Mouse (Mus musculus) embryonic fibroblast, embryonic 13.5 days (primary cell): ENCODE data around the gene Rad1. TPM values are rescaled to one million over a fixed set of nuclear protein-coding genes. Genes with fewer than 3 reads are reported as not detected.
"Not testable (repeated sequence)": the region's sequence is repeated elsewhere in the genome, so short reads cannot be mapped to it uniquely, and the experiment has no call there.

Experiments
- H3K27ac ChIP-seq: 2 replicates; pipeline ENCODE4 v1.5.1; 2012; ENCODE audit warnings: low read length, control low read depth, inconsistent platforms; ENCODE audit not compliant: insufficient read depth
- H3K4me1 ChIP-seq: 2 replicates; pipeline ENCODE4 v1.6.1; 2011; ENCODE audit warnings: low read length; ENCODE audit not compliant: control insufficient read depth, insufficient read depth
- H3K4me3 ChIP-seq: 2 replicates; pipeline ENCODE4 v1.5.1; 2011; ENCODE audit warnings: mild to moderate bottlenecking, control low read depth, low read length; ENCODE audit not compliant: insufficient read depth
- CTCF ChIP-seq: IDR thresholded peaks from 2 replicates; pipeline ENCODE4 v1.5.1; 2011; ENCODE audit warnings: mild to moderate bottlenecking, control low read depth, low read length, moderate library complexity, borderline replicate concordance; ENCODE audit not compliant: insufficient read depth
- POLR2A ChIP-seq: IDR thresholded peaks from 2 replicates; pipeline ENCODE4 v1.6.1; 2011; ENCODE audit warnings: low read depth, mild to moderate bottlenecking, control low read depth, low read length, moderate library complexity
- polyA plus RNA-seq: library from polyadenylated mRNA; stranded (reverse); fragments of >200 nt; gene quantifications from 2 replicates; pipeline ENCODE4 v1.2.4, GENCODE M21; 2011; ENCODE audit warnings: low read depth; ENCODE audit not compliant: missing spikeins, insufficient read length

The Rad1 gene
- polyA plus RNA-seq, 1 experiment: 18.5 TPM

DNA sequence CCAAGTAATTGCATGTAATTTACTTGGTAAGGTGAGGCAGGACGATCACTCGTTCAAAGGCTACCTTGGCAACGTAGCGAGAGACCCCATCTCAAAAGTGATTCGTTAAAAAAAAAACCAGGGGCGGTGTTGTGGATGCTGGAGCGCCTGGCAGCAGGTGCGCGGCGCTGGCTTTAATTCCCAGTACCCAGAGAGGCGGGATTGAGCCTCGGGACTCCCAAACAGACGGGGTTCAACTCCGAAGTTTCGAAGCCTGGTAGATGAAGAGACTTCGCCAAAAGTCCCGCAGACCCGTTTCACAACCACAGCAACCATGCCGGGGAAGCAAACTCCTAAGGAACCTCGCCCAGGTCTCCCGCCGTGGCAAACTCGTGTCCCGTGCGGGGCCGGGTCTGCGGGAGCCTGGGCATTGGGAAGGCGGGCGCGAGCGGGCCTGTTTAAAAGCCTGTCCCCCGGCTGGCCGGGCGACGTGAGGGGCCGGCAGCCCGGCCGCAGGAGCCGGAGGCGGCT, 16.1 kb upstream of the Rad1 start:
- TF ChIP-seq POLR2A (no peak), CTCF (no peak)
- H3K4me1 ChIP-seq: peaks cover 2% of the 10 kb centered on the region; the same call in 1 of the 2 replicates
- peak overlapping the region; percentile 69 for H3K4me3 ChIP-seq
- H3K27ac ChIP-seq: no peak overlapping the region

DNA sequence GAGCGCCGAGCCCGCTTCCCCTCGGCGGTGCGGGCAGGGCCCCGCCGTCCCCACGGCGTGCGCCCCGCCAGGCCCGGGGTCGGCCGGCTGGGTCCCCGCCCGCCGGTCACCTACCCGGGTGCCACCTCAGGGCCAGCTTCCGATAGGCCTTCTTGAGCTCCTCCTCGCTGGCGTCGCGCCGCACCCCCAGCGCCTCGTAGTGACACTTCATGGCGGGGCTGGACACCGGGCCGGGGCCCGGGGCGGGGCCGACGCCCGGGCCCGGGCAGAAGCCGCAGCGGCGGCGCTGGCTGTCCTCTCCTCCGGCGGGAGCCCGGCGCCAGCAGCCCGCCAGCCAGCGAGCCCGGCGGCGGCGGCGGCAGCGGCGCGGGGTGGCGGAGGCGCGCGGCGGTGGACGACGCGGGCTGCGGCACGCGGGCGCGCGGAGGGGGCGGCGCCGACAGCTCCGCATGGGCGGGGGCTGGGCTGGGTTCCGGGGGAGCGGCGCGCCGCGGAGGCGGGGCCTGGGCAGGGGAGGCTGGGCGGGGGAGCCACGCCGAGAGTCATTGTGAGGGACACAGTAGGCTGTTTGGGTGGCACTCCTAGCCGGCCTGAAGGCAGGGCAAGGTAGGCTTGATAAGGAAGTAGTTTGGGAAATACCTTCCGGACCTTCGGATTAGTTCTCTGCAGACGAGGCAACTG, 15.5 kb upstream of the Rad1 start, which contains the start of gene Dnajc21:
Dnajc21 (minus strand) TSS at position 366 of the 681 bp plus-strand sequence.
- Histone ChIP-seq H3K4me1 (peaks cover 2% of the 10 kb centered on the region; the same call in 1 of the 2 replicates), H3K4me3 (peak within 1 kb of the TSS; percentile 69), H3K27ac (no peak within 1 kb of the TSS)
- TF ChIP-seq CTCF (no peak), POLR2A (peak; percentile 89)

- peaks cover 2% of the 10 kb centered on the region; the same call in 1 of the 2 replicates for H3K4me1 ChIP-seq
- H3K27ac ChIP-seq: no peak overlapping the region
- H3K4me3 ChIP-seq: peak overlapping the region; percentile 55
- no peak for TF ChIP-seq POLR2A
- TF ChIP-seq CTCF: no peak
Measured at GRCm38 (mm10) chr15:10470941-10471340, 14.9 kb upstream of the Rad1 start.

GRCm38 (mm10) chr15:10486365-10486839, 584 bp downstream of the Rad1 start:
- peak overlapping the region; percentile 96 for H3K4me3 ChIP-seq
- no peak overlapping the region for H3K27ac ChIP-seq
- H3K4me1 ChIP-seq: peaks cover 8% of the 10 kb centered on the region
- no peak for TF ChIP-seq CTCF

- H3K4me3 ChIP-seq: peak overlapping the region; percentile 32
- peaks cover 8% of the 10 kb centered on the region for H3K4me1 ChIP-seq
- TF ChIP-seq CTCF: no peak
- no peak for TF ChIP-seq POLR2A
- no peak overlapping the region for H3K27ac ChIP-seq
Measured at GRCm38 (mm10) chr15:10487246-10487645, 1.4 kb downstream of the Rad1 start.

GRCm38 (mm10) chr15:10490101-10490500, 4.3 kb downstream of the Rad1 start:
- TF ChIP-seq CTCF: no peak
- no peak for TF ChIP-seq POLR2A
- peaks cover 6% of the 10 kb centered on the region for H3K4me1 ChIP-seq
- no peak overlapping the region for H3K27ac ChIP-seq
- H3K4me3 ChIP-seq: no peak overlapping the region

DNA sequence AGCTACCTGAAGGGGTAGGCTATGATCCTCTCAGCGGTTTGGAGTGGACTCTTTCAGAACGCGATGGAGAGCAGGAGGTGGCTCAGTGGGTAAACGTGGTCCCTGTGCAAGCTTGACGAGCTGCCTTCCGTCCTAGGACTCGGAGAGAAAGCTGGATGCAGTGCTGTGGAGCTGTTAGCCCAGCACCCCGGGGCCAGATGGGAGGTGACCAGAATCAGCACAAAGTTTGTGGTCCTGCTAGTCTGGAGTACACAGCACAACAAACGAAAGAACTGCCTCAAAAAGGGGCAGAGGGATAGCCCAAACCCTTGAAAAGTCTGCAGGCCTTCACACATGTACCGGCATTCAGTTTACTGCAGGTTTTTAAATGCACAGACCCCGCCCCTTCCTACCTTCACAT, 10.1 kb downstream of the Rad1 start:
- no peak for TF ChIP-seq CTCF
- TF ChIP-seq POLR2A: no peak
- no peak overlapping the region for H3K4me3 ChIP-seq

GRCm38 (mm10) chr15:10496696-10497095, 10.9 kb downstream of the Rad1 start:
- not testable (repeated sequence) for H3K4me1 ChIP-seq, H3K27ac ChIP-seq

More for the DNA sequence above, 10.1 kb downstream of the Rad1 start:
- H3K4me1 ChIP-seq: no peaks in the 10 kb centered on the region
- H3K27ac ChIP-seq: no peak overlapping the region

GRCm38 (mm10) chr15:10499593-10499992, 13.8 kb downstream of the Rad1 start:
- TF ChIP-seq CTCF: no peak
- no peak for TF ChIP-seq POLR2A
- no peak overlapping the region for H3K4me3 ChIP-seq
- no peaks in the 10 kb centered on the region for H3K4me1 ChIP-seq
- no peak overlapping the region for H3K27ac ChIP-seq

More at GRCm38 (mm10) chr15:10496696-10497095, 10.9 kb downstream of the Rad1 start:
- not testable (repeated sequence) for H3K4me3 ChIP-seq

DNA sequence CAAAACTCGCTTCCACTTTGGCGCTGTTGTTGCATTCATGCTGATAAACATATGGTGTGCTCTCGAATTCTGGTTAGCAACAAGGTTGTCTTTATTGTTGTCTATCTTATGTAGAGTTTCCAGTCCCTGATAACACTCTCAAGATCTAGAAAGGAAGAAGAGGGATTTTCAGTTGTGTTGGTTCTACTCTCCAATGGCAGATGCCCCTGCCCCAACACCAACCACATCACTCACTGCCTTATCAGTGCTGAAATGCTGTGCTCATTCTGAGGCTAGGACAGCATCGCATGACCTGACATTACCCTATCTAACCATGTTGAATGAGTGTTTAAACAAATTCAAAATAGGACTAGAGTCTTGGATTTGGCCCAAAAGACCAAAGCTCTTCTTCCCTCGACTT, 14.2 kb downstream of the Rad1 start:
- no peak for TF ChIP-seq POLR2A
- no peak for TF ChIP-seq CTCF
- Histone ChIP-seq H3K27ac (no peak overlapping the region), H3K4me1 (no peaks in the 10 kb centered on the region), H3K4me3 (no peak overlapping the region)
